Mouse (Mus musculus) liver, postnatal 0 days (tissue): ENCODE results near the gene Gm21887. TPM values are rescaled to one million over a fixed set of nuclear protein-coding genes. Genes with fewer than 3 reads are reported as not detected.
"Not testable (repeated sequence)": the region's sequence is repeated elsewhere in the genome, so short reads cannot be mapped to it uniquely, and the experiment has no call there.

ENCODE experiments used
- ATAC-seq: fragments of 200-750 bp; cut with Nextera tagmentation; 2 replicates; pipeline ENCODE4 v1.8.0; 2017; ENCODE audit warnings: mild to moderate bottlenecking, moderate library complexity
- DNase-seq: peaks from one replicate; pipeline ENCODE4 v3.0.0-alpha.2; 2016
- H3K27ac ChIP-seq: fragments of 300-500 bp; sonication (generic); 2 replicates; pipeline ENCODE4 v1.5.1; 2014; ENCODE audit warnings: antibody characterized with exemption, moderate library complexity, mild to moderate bottlenecking, low read depth
- H3K27me3 ChIP-seq: fragments of 300-500 bp; sonication (generic); 2 replicates; pipeline ENCODE4 v1.6.1; 2014; ENCODE audit warnings: low read length, control low read depth, mixed read lengths; ENCODE audit not compliant: insufficient read depth
- H3K36me3 ChIP-seq: fragments of 300-500 bp; sonication (generic); replicated peaks from 2 replicates; pipeline ENCODE4 v1.6.1; 2014; ENCODE audit warnings: mild to moderate bottlenecking, control low read depth, low read length, moderate library complexity, mixed read lengths; ENCODE audit not compliant: insufficient read depth
- H3K4me1 ChIP-seq: fragments of 300-500 bp; sonication (generic); 2 replicates; pipeline ENCODE4 v1.6.1; 2014; ENCODE audit warnings: antibody characterized with exemption, mild to moderate bottlenecking, control low read depth; ENCODE audit not compliant: insufficient read depth
- H3K4me2 ChIP-seq: fragments of 300-500 bp; sonication (generic); 2 replicates; pipeline ENCODE4 v1.6.1; 2014; ENCODE audit warnings: low read depth, mild to moderate bottlenecking, low read length, moderate library complexity, mixed read lengths
- H3K4me3 ChIP-seq: fragments of 300-500 bp; sonication (generic); 2 replicates; pipeline ENCODE4 v1.5.1; 2014; ENCODE audit warnings: low read depth, low read length
- H3K9ac ChIP-seq: fragments of 300-500 bp; sonication (generic); replicated peaks from 2 replicates; pipeline ENCODE4 v1.6.1; 2014; ENCODE audit warnings: mild to moderate bottlenecking, moderate library complexity
- H3K9me3 ChIP-seq: fragments of 300-500 bp; sonication (generic); 2 replicates; pipeline ENCODE4 v1.6.1; 2016; ENCODE audit warnings: mild to moderate bottlenecking, control low read depth, low read length, mixed read lengths
- WGBS: fragments of 180-500 bp; shearing (Covaris S2); extraction: QIAGEN DNeasy Blood & Tissue Kit; methylation state at CpG from one replicate; pipeline ENCODE4 v1.1.7; 2014; ENCODE audit not compliant: insufficient replicate concordance; 5-methylcytosine and 5-hydroxymethylcytosine counted together
- polyA plus RNA-seq: library from polyadenylated mRNA; unstranded; fragments of >200 nt; fragmentation: Nextera tagmentation; extraction: Ambion mirVana; gene quantifications from 2 replicates; pipeline ENCODE4 v1.2.1, GENCODE M21; 2015

The Gm21887 gene
- polyA plus RNA-seq, 1 experiment from 2014 or later: 87.0 TPM

DNA sequence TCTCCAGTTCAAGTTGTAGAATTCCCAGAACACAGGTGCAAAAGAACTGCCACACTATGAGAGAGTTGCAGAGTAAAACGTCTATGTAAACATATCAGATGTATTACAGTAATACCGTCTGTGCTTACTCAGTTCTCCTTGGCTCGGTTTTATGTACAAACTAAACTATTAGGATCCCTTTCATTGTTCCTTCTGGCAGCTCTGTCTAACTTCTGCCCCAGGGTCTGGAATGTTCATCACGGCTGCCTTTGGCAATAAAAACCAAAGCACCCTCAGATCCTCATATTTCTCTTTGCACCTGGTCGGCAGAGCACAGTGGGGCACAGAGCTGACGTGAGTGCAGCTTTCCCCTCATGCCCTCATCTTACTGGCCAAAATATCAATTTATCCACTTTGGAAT lies 34.5 kb upstream of the Gm21887 start:
- H3K4me3 ChIP-seq, H3K27me3 ChIP-seq, H3K4me1 ChIP-seq, H3K27ac ChIP-seq, H3K4me2 ChIP-seq, H3K36me3 ChIP-seq, ATAC-seq, H3K9me3 ChIP-seq, H3K9ac ChIP-seq: not testable (repeated sequence)
- peak; percentile 16 for DNase-seq
- WGBS: 67% methylated on average over 6 of the region's 6 CpGs

DNA sequence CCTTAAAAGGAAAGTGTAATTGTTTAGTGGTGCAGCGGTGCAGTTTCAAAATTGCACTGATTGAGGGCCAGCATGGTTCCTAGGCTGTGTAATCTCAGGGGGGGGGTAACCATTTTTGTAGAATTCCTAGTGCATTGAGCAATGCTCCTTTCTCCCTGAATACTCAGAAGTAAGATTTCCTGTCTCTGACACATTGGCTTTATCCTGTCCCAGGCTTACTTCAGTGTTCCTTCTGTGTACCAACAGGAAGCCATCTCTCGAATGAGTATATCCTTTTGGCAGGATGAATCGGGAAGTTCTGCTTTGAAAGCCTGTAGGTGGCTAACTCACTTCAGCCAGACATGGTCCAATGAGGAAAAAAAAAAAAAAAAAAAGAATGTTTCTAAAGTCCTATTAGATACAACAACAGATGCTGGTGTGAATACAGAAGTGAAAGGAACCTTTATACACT lies 33.8 kb upstream of the Gm21887 start:
- WGBS: 51% methylated on average over 3 of the region's 3 CpGs

DNA sequence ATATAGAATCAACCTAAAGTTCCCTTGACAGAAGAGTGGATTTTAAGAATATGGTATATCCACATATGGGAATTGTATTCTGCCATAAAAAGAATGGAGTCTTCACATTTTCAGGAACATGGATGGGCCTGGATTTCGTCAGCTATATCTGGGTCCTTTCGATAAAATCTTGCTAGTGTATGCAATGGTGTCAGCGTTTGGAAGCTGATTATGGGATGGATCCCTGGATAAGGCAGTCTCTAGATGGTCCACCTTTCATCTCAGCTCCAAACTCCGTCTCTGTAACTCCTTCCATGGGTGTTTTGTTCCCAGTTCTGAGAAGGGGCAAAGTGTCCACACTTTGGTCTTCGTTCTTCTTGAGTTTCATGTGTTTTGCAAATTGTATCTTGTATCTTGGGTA lies 33.1 kb upstream of the Gm21887 start:
- not testable (repeated sequence) for H3K27ac ChIP-seq, H3K4me3 ChIP-seq, ATAC-seq, H3K9ac ChIP-seq, H3K4me1 ChIP-seq, DNase-seq, H3K9me3 ChIP-seq, H3K27me3 ChIP-seq, H3K36me3 ChIP-seq, H3K4me2 ChIP-seq
- WGBS: 67% methylated on average over 5 of the region's 5 CpGs

More for the DNA sequence above, 33.8 kb upstream of the Gm21887 start:
- ATAC-seq: peak; percentile 16
- not testable (repeated sequence) for H3K4me1 ChIP-seq, H3K4me2 ChIP-seq, H3K27ac ChIP-seq, H3K9ac ChIP-seq, H3K27me3 ChIP-seq, H3K36me3 ChIP-seq, H3K9me3 ChIP-seq, H3K4me3 ChIP-seq
- peak; percentile 23 for DNase-seq

DNA sequence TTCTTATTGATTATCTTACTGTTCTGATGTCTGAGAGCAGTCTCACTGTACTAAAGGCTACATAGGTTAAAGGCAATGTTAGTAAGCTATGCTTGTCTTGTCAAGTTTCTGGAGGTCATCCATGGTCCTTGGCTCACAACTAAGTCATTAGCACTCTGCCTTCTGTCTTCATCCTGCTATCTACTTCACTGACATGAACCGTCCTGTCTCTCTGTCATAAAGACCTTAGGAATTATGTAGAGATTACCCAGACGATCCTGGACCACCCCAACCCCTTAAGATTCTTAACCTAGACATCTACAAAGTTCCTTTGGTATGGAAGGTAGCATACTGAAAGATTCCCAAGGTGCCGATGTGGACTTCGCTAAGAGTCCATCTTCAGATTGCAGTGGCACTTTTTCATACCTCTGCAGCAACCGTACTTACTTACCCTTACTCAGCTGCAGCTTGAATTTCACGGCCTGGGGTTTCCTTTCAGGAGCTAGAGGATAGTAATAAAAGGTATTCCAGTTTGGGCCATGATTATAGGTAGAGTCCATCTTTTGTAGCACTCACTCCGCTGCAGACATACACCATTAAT lies 31.5 kb upstream of the Gm21887 start:
- not testable (repeated sequence) for H3K4me2 ChIP-seq, H3K27ac ChIP-seq, H3K9ac ChIP-seq, H3K4me1 ChIP-seq, H3K36me3 ChIP-seq, ATAC-seq, H3K4me3 ChIP-seq, H3K9me3 ChIP-seq
- peaks cover 26% of the 10 kb centered on the region for H3K27me3 ChIP-seq
- 79% methylated on average over 7 of the region's 7 CpGs for WGBS
- peak; percentile 21 for DNase-seq

DNA sequence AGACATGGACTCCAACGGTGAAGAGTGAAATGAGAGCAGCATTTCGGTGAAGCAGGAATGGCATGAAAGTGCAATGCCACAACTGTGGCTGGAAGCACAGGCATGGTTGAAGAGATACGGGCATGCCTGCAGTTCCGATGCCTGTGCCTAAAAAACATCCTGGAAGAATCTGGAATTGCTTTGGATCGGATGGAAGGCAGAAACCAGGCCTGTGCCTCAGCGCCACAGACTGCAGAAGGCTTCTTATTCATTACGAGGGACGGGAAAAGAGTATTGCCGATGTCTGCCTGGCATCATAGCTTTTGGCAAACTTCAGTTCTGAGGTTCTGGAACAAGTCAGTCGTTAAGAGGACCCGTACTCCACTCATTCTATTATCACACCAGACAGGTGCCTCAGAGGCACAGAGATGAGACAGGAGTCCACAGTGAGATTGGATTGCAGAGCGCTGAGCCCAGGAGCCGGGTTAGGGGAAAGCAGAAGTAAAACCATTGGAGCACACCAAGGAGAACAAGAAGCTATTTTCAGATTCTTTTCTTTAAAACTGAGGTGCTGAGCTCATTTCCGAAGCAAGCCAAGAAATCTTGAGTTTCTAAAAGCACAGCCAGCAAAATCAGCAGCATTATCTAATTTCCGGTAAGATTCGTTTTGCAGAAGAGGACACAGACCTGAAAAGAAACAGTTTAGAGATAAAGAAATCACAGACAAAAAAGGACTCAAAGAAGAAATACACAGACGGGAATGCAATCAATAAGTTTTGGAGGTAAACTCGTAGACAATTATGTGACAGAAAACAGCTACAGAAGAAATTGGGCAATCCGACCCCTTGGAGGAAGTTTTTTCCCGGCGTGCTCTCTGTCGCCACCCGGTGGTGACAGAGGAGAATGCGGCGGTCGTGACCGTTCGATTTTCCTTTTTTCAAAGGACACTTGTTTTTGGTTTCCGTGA lies 30.8 kb upstream of the Gm21887 start:
- Histone ChIP-seq H3K27ac (0 out of 2 replicates have a peak overlapping the region, but pooled peaks have one; percentile 20), H3K27me3 (peaks cover 33% of the 10 kb centered on the region), H3K4me2 (peak overlapping the region; percentile 38; the same call in 1 of the 2 replicates), H3K4me3 (0 out of 2 replicates have a peak overlapping the region, but pooled peaks have one; percentile 4)
- H3K9ac ChIP-seq, H3K9me3 ChIP-seq, H3K4me1 ChIP-seq, ATAC-seq, H3K36me3 ChIP-seq: not testable (repeated sequence)
- DNase-seq: peak; percentile 85
- 51% methylated on average over 29 of the region's 29 CpGs for WGBS

DNA sequence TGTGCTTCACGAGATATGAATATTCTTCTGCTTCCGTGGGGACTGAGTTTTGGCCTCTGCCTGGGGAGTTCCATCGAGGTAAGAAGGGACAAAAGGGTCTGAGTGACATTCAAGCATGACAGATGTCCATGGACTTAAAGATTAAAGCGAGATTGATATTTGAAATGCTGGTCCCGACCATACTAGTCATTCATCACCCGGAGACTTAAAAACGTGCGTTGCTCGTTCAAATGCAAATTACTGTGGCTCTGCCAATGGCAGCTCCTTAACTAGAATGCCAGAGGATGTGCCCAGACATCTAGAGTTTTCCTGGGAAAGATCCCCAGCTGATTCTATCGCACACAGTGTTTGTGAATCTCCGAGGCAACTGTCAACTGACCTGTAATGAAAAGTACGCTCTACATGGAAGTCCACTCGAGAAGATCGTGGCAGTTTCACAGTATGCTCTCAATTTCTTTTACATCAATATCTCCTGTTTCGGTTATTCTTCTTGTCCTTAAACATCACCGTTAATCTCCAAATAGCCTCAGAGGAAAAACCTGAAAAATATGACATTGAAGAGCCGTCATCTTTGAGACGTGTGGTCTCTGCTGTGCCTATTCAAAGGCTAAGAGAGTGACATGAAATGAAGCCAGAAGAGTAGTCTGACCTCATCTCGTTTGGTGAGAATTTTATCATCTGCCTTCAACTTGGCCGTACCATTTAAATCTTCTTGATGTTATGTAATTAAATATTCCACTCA lies 29.8 kb upstream of the Gm21887 start:
- peak; percentile 29 for DNase-seq
- not testable (repeated sequence) for H3K9ac ChIP-seq, H3K4me1 ChIP-seq, ATAC-seq, H3K36me3 ChIP-seq, H3K9me3 ChIP-seq, H3K27ac ChIP-seq
- Histone ChIP-seq H3K4me2 (0 out of 2 replicates have a peak overlapping the region, but pooled peaks have one; percentile 15), H3K4me3 (0 out of 2 replicates have a peak overlapping the region, but pooled peaks have one; percentile 4), H3K27me3 (peaks cover 41% of the 10 kb centered on the region)
- 60% methylated on average over 20 of the region's 20 CpGs for WGBS

DNA sequence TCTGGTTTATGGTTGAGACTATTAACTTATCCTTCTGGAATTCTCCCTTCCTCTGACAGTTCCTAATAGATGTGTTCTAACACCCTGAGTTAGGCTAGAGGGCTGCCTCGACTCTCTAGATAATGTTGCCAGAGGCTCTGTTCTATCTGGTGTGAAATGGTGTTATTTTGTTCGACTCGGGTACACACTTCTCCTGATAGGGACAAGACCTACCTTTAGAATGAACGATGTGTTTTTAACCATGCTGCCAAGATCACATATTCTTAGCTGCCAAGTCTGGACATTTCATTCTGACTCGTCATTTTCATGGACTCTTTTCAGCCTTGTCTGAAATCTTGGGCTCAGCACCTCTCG lies 29.3 kb upstream of the Gm21887 start:
- H3K4me2 ChIP-seq, H3K4me3 ChIP-seq, DNase-seq, ATAC-seq, H3K36me3 ChIP-seq, H3K27ac ChIP-seq, H3K9me3 ChIP-seq, H3K4me1 ChIP-seq, H3K9ac ChIP-seq: not testable (repeated sequence)
- H3K27me3 ChIP-seq: peaks cover 44% of the 10 kb centered on the region
- WGBS: 54% methylated on average over 6 of the region's 6 CpGs
